Mouse (Mus musculus): ENCODE results near the gene Rbmxl2. TPM values are rescaled to one million over a fixed set of nuclear protein-coding genes. Genes with fewer than 3 reads are reported as not detected.

The Rbmxl2 gene
- not detected for polyA plus RNA-seq (2012; fragmentation: generic; extraction: Trizol)

DNA sequence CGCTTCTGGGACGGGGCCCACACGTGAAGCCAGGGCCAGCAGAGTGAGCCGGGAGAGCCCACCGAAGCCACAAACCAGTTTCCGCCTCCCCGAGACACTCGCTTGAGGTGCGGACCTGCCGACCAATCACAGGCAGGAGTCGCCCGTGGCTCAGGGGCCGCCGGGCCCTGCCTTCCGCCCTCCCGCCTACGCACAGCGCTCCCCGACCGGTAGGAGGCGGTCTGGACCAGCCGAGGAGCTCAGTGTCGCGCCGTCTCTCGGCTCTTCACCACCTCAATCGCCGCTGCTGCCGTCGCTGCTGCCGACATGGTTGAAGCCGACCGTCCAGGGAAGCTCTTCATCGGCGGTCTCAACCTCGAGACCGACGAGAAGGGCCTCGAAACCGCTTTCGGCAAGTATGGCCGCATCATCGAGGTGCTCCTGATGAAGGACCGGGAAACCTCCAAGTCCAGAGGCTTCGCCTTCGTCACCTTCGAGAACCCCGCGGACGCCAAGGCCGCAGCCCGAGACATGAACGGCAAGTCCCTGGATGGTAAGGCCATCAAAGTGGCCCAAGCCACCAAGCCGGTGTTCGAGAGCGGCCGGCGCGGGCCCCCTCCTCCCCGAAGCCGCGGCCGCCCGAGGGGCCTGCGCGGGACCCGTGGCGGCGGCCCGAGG is at the start of gene Rbmxl2:
TSS of gene Rbmxl2 (plus strand) at position 242 of the 657 bp plus-strand sequence.

DNA sequence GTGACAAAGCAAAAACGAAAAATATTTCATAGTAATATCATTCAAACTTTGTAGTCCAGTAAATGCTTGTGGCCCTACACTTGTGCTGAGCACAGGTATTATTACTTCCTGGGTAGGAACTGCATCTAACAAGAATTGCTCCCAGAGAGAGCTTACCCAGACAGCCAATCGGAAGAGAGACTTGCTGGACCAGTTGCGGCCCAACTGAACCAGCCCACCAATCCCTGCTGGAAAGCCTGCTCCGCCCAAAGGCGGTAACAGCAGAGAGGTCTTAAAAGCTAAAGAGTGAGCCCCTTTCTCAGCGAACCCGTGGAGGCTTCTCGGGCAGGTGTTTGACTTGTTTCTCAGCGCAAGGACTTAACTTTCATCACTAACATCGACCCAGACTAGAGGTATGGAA is 42.6 kb upstream of the Rbmxl2 start, which contains the start of gene Nlrp14:
TSS of gene Nlrp14 (plus strand) at position 301 of the 400 bp plus-strand sequence.

Other genes with a start within 250 kb of the Rbmxl2 start
- gene Olfr6, start 245.5 kb upstream of the Rbmxl2 start, polyA plus RNA-seq (2012; fragmentation: generic; extraction: Trizol) = not detected
- gene Olfr711, start 234.0 kb upstream of the Rbmxl2 start, polyA plus RNA-seq (2012; fragmentation: generic; extraction: Trizol) = not detected
- not detected for gene Olfr2, start 203.4 kb upstream of the Rbmxl2 start, polyA plus RNA-seq (2012; fragmentation: generic; extraction: Trizol)
- not detected for gene Olfr713, start 178.3 kb upstream of the Rbmxl2 start, polyA plus RNA-seq (2012; fragmentation: generic; extraction: Trizol)
- gene Olfr714, start 138.5 kb upstream of the Rbmxl2 start, polyA plus RNA-seq (2012; fragmentation: generic; extraction: Trizol) = not detected
- gene Olfr17, start 116.2 kb upstream of the Rbmxl2 start, polyA plus RNA-seq (2012; fragmentation: generic; extraction: Trizol) = not detected
- not detected for gene Olfr715b, start 99.1 kb upstream of the Rbmxl2 start, polyA plus RNA-seq (2012; fragmentation: generic; extraction: Trizol)
- gene Olfr715, start 78.4 kb upstream of the Rbmxl2 start, polyA plus RNA-seq (2012; fragmentation: generic; extraction: Trizol) = not detected
- gene Olfr716, start 71.1 kb upstream of the Rbmxl2 start, polyA plus RNA-seq (2012; fragmentation: generic; extraction: Trizol) = not detected
- not detected for gene Nlrp14, start 42.5 kb upstream of the Rbmxl2 start, polyA plus RNA-seq (2012; fragmentation: generic; extraction: Trizol)
- not detected for gene Syt9, start 161.3 kb downstream of the Rbmxl2 start, polyA plus RNA-seq (2012; fragmentation: generic; extraction: Trizol)